Mouse (Mus musculus) layer of hippocampus, adult 9-11 months (tissue): Measurements from ENCODE around the gene Zfp385b.

Experiments
- DNase-seq: peaks from one replicate; pipeline ENCODE4 v3.0.0; 2022

Gene Zfp385b

GRCm38 (mm10) chr2:77515011-77515410 lies 304.4 kb downstream of the Zfp385b start:
- DNase-seq, result no peak

- DNase-seq, result no peak
Observed at GRCm38 (mm10) chr2:77514476-77514875, 305.0 kb downstream of the Zfp385b start.

GRCm38 (mm10) chr2:77508731-77509130 lies 310.7 kb downstream of the Zfp385b start:
- no peak for DNase-seq

- no peak for DNase-seq
Observed at GRCm38 (mm10) chr2:77506308-77506707, 313.1 kb downstream of the Zfp385b start.

- no peak for DNase-seq
Observed at GRCm38 (mm10) chr2:77505614-77506013, 313.8 kb downstream of the Zfp385b start.

DNA sequence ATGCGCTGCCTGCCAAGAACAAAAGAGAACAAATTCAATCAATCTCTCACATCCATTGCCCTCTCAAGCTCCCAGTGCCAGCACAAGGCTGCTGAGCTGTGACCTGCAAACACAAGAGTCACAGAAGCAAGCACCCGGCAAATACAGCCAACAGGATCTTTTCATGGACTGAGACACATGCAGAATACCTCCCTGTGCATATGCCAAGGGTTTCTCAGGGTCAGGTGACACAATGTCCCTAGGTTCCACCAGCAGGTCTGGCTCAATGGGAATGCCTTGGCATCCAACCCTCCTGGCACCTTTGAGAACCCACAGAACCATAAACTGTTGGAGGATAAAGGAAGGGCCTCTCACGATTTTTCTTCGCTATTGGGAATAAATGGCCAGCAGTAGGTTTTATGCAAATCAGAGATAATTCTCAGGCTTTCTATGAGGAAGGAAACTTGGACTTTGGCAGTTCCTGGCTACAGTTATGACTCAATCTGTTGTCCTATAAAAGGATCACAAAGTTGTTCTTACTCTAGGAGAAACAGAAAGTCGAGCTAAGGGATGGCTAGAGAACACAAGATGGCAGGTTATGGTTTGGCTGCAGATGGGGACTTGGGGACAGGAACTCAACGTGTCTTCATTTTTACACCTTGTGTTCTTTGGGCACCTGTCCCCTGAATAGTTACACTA lies 315.6 kb downstream of the Zfp385b start:
- DNase-seq, result no peak

- no peak for DNase-seq
Observed at GRCm38 (mm10) chr2:77503217-77503616, 316.2 kb downstream of the Zfp385b start.

GRCm38 (mm10) chr2:77502458-77502857 lies 317.0 kb downstream of the Zfp385b start:
- no peak for DNase-seq

DNA sequence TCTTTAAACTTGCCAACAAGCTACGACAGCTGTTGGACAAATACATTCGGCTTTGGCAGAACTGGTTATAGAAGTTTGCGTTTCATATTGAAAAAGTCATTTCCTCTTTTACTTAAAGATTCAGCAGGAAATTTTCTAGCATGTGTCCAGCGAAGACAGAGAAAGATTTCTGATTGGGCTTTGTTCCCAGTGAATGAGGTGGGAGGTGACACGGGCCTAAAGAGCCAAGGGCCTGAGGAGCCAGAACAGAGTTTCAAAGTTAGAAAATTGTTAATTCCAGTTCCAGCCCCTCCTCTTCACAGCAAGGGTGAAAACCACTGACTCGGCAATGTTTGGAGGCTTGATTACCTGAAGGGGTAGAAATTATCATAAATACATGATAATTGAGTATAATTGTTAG lies 319.0 kb downstream of the Zfp385b start:
- no peak for DNase-seq

- no peak for DNase-seq
Observed at GRCm38 (mm10) chr2:77498379-77498778, 321.1 kb downstream of the Zfp385b start.

DNA sequence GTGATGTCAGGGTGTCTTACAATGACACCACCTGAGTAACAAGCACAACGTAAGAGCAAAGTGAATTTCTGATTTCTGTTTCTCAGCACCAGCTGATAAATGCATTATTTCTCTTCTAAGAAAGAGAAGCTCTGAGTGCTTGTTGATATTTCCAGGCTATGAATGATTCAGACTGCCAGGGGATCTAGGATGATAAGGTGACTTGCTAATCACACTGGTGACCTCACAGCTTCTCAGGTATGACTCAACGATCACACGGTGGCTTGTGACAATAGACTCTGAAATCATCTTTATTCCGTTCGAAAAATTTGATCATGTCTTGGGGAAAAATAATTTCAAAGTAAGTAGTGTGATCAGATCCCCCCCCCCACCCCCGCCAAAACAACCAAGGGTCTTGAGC lies 321.5 kb downstream of the Zfp385b start:
- no peak for DNase-seq

- no peak for DNase-seq
Observed at GRCm38 (mm10) chr2:77496071-77496470, 323.4 kb downstream of the Zfp385b start.

DNA sequence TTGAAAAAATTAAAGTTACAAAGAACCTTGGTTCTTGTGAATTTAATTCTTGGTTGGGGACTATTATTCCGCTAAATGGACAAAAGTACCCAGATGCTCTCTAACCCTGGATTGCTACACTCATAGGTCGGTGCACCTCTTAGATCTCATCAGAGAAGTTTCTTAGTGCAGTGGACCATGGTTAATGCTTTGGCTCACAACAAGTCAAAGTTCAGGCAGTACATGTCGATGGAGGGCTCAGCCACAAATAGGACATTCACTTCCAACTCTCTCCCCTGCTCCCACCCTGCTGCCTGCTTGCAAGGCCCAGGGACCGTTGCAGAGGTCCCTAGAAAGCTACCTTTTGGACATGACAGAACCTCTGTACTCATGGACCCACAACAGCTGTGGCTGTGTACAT lies 324.1 kb downstream of the Zfp385b start:
- DNase-seq, result no peak

DNA sequence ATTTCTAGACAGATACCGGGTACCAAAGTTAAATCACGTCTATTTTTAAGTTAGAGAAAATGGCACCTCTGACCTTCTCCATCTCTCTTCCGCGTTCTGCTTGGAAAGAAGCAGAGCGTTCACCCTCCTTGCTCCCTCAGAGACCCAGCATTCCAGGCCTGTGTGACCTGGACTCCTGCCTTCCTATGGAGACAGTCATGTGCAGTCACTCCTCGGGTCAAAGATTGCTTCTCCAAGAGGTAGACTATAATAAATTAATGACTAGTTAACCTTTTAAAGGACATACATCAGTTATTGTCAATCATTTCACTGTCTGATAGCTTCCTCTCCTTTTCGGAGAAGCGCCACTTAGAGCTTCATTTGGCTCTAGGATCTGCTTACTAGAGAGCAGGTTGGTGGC lies 325.7 kb downstream of the Zfp385b start:
- no peak for DNase-seq

DNA sequence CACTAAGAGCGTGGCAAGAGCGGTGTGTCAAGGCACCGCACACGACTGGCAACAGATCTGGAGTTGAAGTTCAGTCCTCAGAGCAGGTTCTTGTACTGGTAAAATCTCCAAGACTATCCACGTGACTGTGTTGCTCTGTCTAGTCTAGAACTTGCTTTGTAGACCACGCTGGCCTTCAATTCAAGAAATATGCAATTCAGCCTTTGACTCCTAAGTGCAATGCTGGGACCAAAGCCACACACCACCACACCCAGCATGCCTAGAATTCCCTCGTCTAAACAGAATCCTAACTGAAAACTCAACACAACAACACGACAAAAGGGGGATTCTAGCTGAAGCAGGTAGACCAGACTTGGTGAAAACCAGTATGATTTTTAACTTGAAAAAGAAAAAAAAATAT lies 332.3 kb downstream of the Zfp385b start:
- no peak for DNase-seq

DNA sequence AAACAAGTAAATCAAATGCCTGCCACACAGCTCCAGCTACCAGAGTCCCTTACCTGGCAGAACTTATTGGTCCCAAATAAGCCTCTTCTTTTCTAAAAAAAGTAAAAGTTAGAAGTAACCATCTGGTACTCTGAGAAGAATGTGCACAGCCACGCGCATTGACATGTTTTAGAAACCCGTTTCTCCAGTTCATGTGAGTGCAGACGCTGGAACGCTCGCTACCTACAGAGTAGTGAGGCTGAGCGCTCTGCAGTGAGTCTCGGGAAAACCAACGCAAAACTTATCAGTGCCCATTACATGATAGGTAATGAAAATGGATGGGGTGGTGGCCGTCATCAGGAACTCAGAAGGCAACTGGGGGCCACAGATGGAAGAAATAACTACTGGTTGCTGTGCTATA lies 338.2 kb downstream of the Zfp385b start:
- DNase-seq, result no peak

DNA sequence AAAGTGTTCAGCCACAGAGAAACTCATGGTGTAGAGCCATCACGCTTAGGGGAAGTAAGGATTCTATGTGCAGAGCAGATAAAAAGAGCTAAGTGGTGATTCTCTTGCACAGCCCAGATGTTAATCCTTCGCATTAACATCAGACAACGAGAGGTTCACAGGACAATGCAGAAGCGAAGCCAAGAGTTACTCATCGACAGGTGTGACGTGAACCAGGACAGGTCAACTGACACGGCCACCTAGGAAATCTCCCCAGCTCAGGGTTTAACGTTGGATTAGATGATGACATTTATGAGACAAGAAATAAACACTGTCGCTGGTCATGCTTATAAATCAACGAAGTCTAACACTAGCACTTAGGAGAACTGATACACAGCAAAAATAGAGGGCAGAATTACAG lies 341.9 kb downstream of the Zfp385b start:
- no peak for DNase-seq

GRCm38 (mm10) chr2:77476444-77476843 lies 343.0 kb downstream of the Zfp385b start:
- no peak for DNase-seq

GRCm38 (mm10) chr2:77472254-77472837 lies 347.1 kb downstream of the Zfp385b start:
- DNase-seq, result no peak

DNA sequence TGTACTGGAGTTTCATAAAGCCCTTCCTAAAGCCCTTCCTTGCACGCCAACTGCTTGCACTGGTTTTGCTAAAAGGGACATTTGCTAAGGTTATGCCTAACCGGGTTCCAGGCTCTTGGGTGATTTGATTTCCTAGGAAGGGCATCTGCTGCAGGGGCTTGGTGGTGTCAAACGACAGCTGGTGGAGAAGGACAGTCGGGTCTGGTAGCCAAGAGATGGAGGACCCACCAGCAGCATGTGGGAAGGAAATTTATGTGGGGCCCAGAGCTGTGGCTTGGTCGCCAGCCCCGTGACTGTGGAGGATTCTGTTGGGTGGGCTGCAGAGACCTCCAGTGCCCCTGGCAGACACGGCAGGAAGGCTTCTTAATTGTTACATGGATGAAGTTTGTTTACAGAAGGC lies 348.7 kb downstream of the Zfp385b start:
- no peak for DNase-seq

DNA sequence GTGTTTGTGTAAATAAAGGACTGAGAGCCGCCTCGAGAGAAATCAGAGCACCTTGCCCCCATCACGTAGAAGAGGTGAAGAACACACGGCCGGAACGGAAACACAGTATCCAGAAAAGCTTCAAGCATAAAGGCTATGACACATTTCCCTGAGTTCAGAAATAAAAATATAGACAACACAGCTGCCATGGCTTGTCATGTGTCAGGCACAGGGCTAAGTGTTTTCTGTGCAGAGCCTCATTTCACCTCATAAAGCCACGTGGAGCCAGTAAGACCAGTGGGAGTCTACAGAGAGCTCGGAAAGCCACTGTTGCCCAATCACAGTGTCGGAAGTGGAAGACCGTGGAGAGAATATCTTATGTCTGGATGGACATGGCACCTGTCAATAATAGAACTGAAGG lies 358.0 kb downstream of the Zfp385b start:
- no peak for DNase-seq

GRCm38 (mm10) chr2:77460011-77460410 lies 359.4 kb downstream of the Zfp385b start:
- no peak for DNase-seq

DNA sequence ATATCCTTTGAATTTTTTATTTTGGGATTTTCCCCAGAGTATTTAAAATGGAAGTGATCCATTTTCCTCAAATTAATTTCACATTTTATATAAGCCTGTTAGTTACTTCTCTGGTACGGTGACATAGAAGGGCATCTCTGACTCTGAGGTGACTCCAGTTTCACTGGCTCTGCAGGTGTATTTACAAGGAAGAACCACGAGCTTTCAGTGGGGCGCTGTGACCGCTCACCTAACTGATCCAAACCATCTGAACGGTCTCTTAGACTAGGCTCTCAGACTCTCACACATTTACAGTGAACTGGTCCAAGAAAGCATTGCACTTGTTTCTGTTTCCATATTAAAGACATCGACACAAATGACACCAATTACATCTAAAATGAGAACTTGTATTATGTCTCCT lies 361.0 kb downstream of the Zfp385b start:
- no peak for DNase-seq

- DNase-seq, result no peak
Observed at GRCm38 (mm10) chr2:77457120-77457519, 362.3 kb downstream of the Zfp385b start.

DNA sequence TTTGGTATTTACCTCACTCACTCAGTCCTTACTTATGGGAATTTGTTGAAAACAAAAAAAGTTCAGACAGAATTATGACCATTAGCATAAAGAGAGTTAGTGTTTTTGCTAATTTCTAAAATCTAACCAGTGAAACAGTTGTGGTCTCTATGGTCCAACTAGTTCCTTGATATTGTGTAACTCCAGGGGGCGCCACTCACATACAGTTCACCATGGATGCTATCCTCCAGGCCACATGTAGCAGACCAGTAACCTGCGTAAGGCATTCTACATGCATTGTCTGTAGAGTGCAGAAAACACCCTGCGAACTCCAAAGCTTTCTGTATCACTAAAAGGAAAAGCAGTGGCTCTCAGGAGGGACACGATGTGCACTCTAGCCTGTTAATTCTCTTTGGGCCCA lies 362.8 kb downstream of the Zfp385b start:
- DNase-seq, result peak; percentile 16
